Mouse (Mus musculus) C2C12 (cell line): ENCODE results near the gene Dcakd.

Experiments
- CTCF ChIP-seq: IDR thresholded peaks from one replicate; pipeline ENCODE4 v1.5.1; 2011; ENCODE audit not compliant: control insufficient read depth, insufficient read depth, insufficient read length
- MAX ChIP-seq: IDR thresholded peaks from one replicate; pipeline ENCODE4 v1.6.1; 2011; ENCODE audit warnings: mild to moderate bottlenecking, control low read depth
- MYOG ChIP-seq: IDR thresholded peaks from one replicate; pipeline ENCODE4 v1.6.1; 2011; ENCODE audit not compliant: control insufficient read depth, insufficient read length; ENCODE audit errors: extremely low read depth
- USF1 ChIP-seq: IDR thresholded peaks from one replicate; pipeline ENCODE4 v1.6.1; 2011; ENCODE audit warnings: low read depth, mild to moderate bottlenecking, control low read depth, moderate library complexity

DNA sequence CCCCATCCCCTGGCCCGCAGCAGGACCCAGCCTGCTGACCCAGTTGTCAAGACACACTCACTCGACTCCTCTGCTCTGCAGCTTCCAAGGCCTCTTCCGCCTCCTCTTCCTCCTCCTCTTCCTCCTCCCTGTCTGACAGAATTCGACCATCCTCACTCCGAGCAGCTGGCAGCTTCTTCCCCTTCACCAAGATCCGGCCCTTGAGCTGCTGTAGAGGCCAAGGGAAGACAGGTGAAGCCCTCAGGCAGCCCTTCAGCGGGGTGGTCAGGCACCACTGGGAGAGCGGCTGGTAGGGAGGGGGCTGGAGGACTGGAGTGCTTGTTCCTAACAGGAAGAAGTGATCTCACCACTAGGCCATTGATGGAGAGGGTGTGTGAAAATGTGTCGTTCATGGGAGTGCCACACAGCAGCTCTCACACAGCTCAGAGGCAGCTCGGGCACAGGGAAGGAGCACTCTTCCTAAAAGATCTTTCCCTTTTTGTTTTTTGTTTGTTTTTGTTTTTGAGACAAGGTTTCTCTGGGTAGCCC, 46.7 kb upstream of the Dcakd start:
- TF ChIP-seq CTCF, result no peak
- TF ChIP-seq MYOG, result no peak
- TF ChIP-seq USF1, result no peak
- TF ChIP-seq MAX, result no peak
